Mouse (Mus musculus): Measurements from ENCODE around the gene Dnlz.

Gene Dnlz

DNA sequence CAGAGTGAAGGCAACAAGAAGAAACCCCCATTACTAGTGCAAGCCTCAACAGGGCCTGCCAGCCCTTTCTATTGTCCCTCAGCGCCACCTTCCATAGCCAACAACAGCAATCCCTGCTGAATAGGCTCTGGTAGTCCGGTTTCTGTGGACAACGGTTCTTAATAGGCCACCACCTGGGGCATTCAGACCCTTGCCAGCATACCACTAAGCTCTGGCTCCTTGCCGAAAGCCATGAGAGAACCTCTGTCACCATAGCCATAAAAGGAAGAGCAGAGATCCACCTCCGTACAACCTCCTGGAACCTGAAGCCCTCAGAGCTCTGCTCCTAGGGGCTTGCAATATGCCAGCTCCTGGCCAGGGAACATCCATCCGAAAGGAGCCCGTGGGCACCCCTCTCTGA, 52.6 kb downstream of the Dnlz start:
- no peak for DNase-seq (ENCODE audit: low read depth, low spot score)

DNA sequence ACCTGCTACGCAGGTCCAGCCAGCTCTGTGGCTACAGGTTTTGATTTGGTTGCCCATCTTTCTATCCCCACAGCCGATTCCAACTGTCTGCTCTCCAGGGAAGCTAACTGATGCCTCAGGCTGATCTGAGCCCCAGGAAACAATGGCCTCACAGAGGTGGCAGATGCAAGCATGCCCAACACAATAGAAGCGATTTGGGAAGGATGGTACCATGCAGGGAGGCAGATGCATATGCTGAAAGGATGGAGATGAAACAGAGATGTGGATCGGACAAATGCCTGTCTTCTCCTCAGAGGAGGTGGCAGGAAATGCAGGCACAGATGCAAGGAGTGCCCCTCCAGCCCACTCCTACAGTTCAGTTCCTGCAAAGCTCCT, 53.1 kb downstream of the Dnlz start:
- peak; percentile 87 for DNase-seq (ENCODE audit: low read depth, low spot score)

DNA sequence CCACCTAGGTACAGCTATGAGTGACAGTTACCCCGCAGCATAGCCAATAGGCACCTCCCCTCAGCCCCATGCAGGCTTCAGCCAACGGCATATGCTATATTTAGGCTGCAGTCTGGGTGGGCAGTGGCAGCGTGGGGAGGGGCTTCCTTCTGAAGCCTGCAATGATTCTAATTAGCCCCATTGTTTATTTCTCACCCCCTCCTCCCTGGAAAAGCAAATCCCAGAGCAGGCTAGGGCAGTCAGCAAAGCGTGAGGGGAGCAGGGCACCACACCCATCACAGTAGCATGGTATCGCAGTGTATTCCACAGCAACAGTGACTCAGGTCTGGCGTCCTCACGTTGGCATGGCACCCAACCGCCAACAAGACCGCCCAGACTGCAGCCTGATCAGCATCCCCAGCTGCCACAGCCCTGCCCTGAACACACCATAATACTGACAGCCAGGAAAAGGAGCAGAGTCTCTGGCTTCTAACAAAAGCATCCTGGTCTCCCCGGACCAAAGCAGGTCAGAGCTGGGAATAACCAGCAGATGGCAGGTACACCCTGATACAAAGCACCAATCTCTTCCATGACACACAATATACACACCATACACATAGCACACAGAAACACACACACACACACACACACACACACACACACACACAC, 53.6 kb downstream of the Dnlz start:
- peak; percentile 68 for DNase-seq (ENCODE audit: low read depth, low spot score)

All from ZHBTc4 (cell line).